Mouse (Mus musculus): Measurements from ENCODE around the gene Olfr96. TPM values are rescaled to one million over a fixed set of nuclear protein-coding genes. Genes with fewer than 3 reads are reported as not detected.
A peak's percentile ranks its signal among the peaks of the same experiment; 100 is the strongest.
"Not testable (repeated sequence)": the region's sequence is repeated elsewhere in the genome, so short reads cannot be mapped to it uniquely, and the experiment has no call there.

Olfr96 gene
- polyA plus RNA-seq, 1 experiment = not detected

DNA sequence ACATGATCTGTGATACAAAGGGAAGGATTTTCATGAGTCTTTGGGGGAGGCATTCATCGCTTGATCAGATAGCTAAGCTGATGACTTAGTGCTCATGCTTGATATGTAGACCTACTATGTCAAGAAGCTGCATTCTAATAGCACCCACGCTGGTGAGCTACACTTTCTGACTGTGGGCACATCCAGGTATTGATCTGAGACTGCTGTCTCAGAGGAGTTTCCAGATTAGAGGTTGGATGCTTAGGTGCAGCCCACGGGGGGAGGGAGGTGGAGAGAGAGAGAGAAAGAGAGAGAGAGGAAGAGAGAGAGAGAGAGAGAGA, 16.1 kb upstream of the Olfr96 start:
- Histone ChIP-seq H3K27me3 (replicated peaks) (peaks cover 24% of the 10 kb centered on the region), H3K4me1 (no peaks in the 10 kb centered on the region), H3K4me3 (replicated peaks) (no peak overlapping the region), H3K9me3 (no peaks in the 10 kb centered on the region), H3K36me3 (replicated peaks; ENCODE audit: low read length) (no peaks in the 10 kb centered on the region)
- no peak for TF ChIP-seq FLI1 (IDR thresholded peaks at IDR 0.05; ENCODE audit: low read length)
- no peak for TF ChIP-seq GATA1 (IDR thresholded peaks at IDR 0.05; ENCODE audit: borderline replicate concordance, low read length)

DNA sequence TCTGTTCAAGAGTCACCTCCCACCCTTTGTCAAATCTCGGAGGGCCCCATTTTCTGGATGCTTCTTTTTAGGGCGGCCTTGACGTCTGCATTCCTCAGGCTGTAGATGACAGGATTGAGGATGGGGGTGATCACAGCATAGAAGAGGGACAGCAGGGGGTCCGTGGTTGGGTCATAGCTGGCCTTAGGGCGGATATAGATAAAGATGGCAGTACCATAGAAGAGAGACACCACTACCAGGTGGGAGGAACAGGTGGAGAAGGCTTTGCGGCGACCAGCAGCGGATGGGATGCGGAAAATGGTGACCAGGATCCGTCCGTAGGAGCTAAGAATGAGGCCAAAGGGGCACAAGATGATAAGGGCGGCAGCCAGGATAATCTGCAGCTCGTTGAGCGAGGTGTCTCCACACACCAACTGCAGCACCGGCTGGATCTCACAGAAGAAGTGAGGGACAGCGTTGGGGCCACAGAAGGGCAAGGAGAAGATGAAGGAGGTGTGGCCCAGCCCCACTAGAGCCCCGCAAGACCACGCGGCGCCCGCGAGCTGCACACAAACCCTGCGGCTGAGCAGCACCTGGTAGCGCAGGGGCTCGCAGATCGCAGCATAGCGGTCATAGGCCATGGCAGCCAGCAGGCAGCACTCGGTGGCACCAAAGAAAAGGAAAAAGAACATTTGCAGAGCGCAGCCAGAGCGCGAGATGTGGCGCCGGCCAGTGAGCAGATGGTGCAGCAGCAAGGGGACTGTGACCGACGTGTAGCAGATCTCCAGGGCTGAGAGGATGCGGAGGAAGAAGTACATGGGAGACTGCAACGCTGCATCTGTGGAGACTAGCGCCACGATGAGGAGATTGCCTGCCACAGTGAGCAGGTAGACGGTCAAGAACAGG, 8.8 kb upstream of the Olfr96 start:
- Histone ChIP-seq H3K27me3 (replicated peaks) (peaks cover 15% of the 10 kb centered on the region), H3K4me3 (replicated peaks) (peak overlapping the region; percentile 51), H3K36me3 (replicated peaks; ENCODE audit: low read length) (no peaks in the 10 kb centered on the region), H3K4me1 (peaks cover 7% of the 10 kb centered on the region; the same call in 1 of the 2 replicates), H3K9me3 (peaks cover 5% of the 10 kb centered on the region; the same call in 1 of the 2 replicates)
- TF ChIP-seq GATA1 (IDR thresholded peaks at IDR 0.05; ENCODE audit: borderline replicate concordance, low read length) (no peak), FLI1 (IDR thresholded peaks at IDR 0.05; ENCODE audit: low read length) (no peak)

DNA sequence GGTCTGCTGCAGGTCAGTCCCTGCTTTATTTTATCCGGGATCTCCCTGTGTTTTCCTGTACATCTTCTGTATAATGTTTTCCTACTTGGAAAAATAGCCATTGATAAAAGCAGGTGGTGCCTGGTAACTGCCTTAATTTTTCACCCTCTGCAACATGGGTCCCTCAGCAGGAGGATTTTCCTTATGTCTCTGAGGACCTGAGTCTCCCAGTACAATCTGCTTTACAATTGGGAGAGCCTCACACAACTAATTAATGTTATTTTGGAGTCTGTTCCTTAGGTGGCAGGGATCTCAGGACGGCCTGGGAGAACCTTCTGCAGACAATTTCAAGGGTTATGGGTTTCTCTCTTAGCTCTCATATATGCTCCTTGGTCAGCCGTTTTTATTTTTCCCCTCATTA, 6.9 kb upstream of the Olfr96 start, which contains the start of gene Olfr95:
TSS of gene Olfr95 (minus strand) at position 101 of the 400 bp plus-strand sequence.
- Histone ChIP-seq H3K4me3 (replicated peaks) (no peak within 1 kb of the TSS), H3K4me1 (peaks cover 7% of the 10 kb centered on the region; the same call in 1 of the 2 replicates), H3K9me3 (peaks cover 5% of the 10 kb centered on the region; the same call in 1 of the 2 replicates), H3K27me3 (replicated peaks) (peaks cover 13% of the 10 kb centered on the region), H3K36me3 (replicated peaks; ENCODE audit: low read length) (no peaks in the 10 kb centered on the region)
- TF ChIP-seq GATA1 (IDR thresholded peaks at IDR 0.05; ENCODE audit: borderline replicate concordance, low read length) = no peak
- TF ChIP-seq FLI1 (IDR thresholded peaks at IDR 0.05; ENCODE audit: low read length) = no peak

DNA sequence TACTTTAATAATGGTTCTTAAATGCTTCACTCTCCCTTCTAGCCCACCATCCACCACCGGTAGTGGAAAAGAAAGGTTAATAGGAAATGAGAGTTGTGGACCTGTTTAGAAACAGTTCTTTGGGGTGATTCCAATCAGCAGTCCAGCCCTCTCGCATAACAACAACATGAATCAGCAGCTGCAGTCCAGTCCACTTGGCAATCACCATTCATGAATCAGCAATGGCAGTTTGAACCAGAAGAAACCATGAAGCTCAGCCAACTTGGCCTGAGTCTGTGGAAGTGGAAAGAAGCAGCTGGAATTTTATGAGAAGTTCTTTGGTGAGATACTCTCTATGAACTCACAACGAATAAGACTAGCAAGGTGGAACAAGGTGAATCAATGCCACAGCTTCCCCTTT, 1.5 kb upstream of the Olfr96 start:
- H3K9me3 ChIP-seq = no peaks in the 10 kb centered on the region
- TF ChIP-seq GATA1 (IDR thresholded peaks at IDR 0.05; ENCODE audit: borderline replicate concordance, low read length) (no peak), FLI1 (IDR thresholded peaks at IDR 0.05; ENCODE audit: low read length) (no peak)
- no peaks in the 10 kb centered on the region for H3K36me3 ChIP-seq (replicated peaks; ENCODE audit: low read length)
- no peaks in the 10 kb centered on the region for H3K4me1 ChIP-seq
- no peaks in the 10 kb centered on the region for H3K27me3 ChIP-seq (replicated peaks)
- no peak overlapping the region for H3K4me3 ChIP-seq (replicated peaks)

DNA sequence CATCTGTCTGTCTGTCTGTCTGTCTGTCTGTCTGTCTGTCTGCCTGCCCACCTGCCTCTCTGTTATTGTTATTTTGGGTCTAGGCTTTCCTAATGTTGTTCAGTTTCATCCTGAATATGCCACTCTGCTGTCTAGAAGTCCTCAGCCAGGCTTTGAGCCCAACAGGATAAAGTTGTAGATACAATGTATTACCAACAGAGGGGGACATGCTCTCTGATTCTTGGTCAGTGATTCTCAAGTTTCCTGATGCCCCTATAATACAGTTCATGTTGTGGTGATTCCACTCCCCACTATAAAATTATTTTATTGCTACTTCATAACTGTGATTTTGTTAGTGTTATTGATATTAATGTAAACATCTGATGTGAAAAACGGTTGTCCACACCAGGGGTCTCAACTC, 1.9 kb downstream of the Olfr96 start:
- Histone ChIP-seq H3K4me1 (no peaks in the 10 kb centered on the region), H3K9me3 (no peaks in the 10 kb centered on the region), H3K4me3 (replicated peaks) (no peak overlapping the region), H3K27me3 (replicated peaks) (no peaks in the 10 kb centered on the region), H3K36me3 (replicated peaks; ENCODE audit: low read length) (no peaks in the 10 kb centered on the region)
- TF ChIP-seq GATA1 (IDR thresholded peaks at IDR 0.05; ENCODE audit: borderline replicate concordance, low read length) (no peak), FLI1 (IDR thresholded peaks at IDR 0.05; ENCODE audit: low read length) (no peak)

DNA sequence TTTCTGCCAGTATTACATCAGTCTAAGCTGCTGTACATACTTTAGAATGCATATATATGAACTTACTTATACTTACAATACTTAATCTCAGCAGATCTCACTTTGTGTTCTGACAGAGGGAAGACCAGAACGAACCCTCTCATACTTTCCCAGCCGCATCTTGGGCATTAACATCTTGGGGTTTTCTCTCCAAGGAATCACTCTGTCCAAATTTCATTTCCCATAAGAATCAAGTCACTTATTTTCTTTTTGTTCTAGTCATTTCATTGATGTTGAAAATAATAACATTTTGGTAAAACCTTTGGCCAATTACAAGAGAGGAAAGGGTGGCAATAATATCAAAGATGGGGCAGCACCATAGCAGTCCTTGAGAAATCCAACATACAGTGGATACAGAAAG, 17.3 kb downstream of the Olfr96 start, which contains the start of gene Olfr97:
TSS of gene Olfr97 (minus strand) at position 101 of the 400 bp plus-strand sequence.
- H3K4me3 ChIP-seq (replicated peaks); H3K4me1 ChIP-seq; H3K36me3 ChIP-seq (replicated peaks; ENCODE audit: low read length); H3K27me3 ChIP-seq (replicated peaks): not testable (repeated sequence)
- H3K9me3 ChIP-seq = peaks cover 13% of the 10 kb centered on the region

DNA sequence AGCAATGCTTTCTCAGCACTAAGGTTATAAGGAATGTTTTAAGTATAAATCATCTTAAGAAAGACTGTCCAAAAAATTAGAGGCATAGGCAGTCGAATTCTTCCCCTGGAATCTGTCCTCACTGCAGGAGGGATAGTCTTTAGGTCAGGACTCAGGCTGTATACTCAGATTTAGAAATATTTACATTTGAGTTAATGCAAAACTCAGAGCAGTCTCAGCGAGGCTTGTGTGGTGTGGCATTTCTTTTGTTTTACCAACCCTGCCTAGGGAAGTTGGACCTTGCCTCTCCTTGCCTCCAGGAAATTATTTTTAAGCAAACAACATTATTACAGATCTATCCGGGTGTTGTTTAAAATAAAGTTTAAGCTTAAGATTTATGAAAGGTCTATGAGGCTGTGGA, 22.3 kb downstream of the Olfr96 start:
- H3K4me3 ChIP-seq (replicated peaks) = no peak overlapping the region
- no peaks in the 10 kb centered on the region for H3K27me3 ChIP-seq (replicated peaks)
- peaks cover 13% of the 10 kb centered on the region for H3K9me3 ChIP-seq
- TF ChIP-seq FLI1 (IDR thresholded peaks at IDR 0.05; ENCODE audit: low read length) = no peak
- TF ChIP-seq GATA1 (IDR thresholded peaks at IDR 0.05; ENCODE audit: borderline replicate concordance, low read length) = no peak
- H3K36me3 ChIP-seq (replicated peaks; ENCODE audit: low read length) = no peaks in the 10 kb centered on the region
- H3K4me1 ChIP-seq = no peaks in the 10 kb centered on the region

DNA sequence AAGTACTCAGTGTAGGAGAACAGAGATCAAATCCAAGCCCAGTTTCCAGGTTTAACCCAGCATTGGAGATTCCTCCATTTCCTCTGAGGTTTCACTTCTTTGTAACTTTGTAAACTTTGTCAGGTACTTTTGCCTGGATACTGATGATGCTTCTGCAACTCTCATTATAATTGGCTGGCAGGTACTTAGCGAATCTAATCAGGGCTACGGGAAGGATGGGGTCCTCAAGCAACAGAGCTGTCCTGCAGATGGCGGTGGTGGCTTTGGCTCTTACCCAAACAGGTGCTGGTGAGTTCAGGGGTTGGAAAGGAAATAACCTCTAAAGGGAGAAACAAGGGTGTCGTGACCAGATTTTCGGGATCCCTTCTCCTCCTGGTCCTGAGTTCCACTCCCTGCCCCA, 26.8 kb downstream of the Olfr96 start:
- H3K9me3 ChIP-seq = no peaks in the 10 kb centered on the region
- H3K4me3 ChIP-seq (replicated peaks) = no peak overlapping the region

DNA sequence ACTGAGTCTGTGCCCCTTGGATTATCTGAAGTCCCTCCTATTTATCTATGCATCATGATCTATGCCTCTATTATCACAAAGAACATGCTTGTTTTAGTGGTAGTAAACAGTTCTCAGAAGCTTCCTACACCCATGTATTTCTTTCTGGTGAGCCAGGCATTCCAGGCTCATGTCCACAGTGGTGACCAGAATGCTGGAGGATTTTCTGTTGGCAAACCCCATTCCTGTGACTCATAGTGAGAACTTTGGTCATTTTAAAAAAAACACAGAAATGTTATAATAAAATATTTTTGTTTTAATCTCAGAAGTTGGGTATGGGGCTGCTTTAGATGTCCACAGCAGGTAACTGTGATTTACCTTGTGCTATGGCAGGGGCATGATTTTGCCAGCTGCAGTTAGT, 29.5 kb downstream of the Olfr96 start:
- H3K36me3 ChIP-seq (replicated peaks; ENCODE audit: low read length) = no peaks in the 10 kb centered on the region
- no peaks in the 10 kb centered on the region for H3K9me3 ChIP-seq
- H3K27me3 ChIP-seq (replicated peaks) = no peaks in the 10 kb centered on the region
- no peak overlapping the region for H3K4me3 ChIP-seq (replicated peaks)
- H3K4me1 ChIP-seq = no peaks in the 10 kb centered on the region
- TF ChIP-seq FLI1 (IDR thresholded peaks at IDR 0.05; ENCODE audit: low read length) (no peak), GATA1 (IDR thresholded peaks at IDR 0.05; ENCODE audit: borderline replicate concordance, low read length) (no peak)

More for the DNA sequence above, 26.8 kb downstream of the Olfr96 start:
- Histone ChIP-seq H3K27me3 (replicated peaks) (no peaks in the 10 kb centered on the region), H3K4me1 (no peaks in the 10 kb centered on the region), H3K36me3 (replicated peaks; ENCODE audit: low read length) (no peaks in the 10 kb centered on the region)
- TF ChIP-seq FLI1 (IDR thresholded peaks at IDR 0.05; ENCODE audit: low read length) (no peak), GATA1 (IDR thresholded peaks at IDR 0.05; ENCODE audit: borderline replicate concordance, low read length) (no peak)

DNA sequence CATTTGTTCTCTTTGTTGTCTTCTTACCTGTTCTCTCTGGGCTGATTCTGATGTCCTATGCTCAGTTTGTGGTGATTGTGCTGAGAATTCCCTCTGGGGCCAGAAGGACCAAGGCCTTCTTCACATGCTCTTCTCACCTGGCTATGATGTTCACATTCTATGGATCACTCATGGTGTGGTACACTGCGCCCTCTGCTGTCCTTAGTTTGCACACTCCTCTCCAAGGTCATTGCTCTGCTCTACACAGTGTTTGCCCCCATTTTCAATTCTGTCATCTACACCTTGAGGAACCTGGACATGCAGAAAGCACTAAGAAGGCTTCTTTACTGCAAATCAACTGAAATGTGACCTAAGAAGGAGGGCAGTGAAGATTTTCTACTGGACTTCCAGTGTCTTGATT, 30.6 kb downstream of the Olfr96 start:
- Histone ChIP-seq H3K4me3 (replicated peaks) (no peak overlapping the region), H3K36me3 (replicated peaks; ENCODE audit: low read length) (no peaks in the 10 kb centered on the region), H3K27me3 (replicated peaks) (no peaks in the 10 kb centered on the region), H3K4me1 (no peaks in the 10 kb centered on the region), H3K9me3 (no peaks in the 10 kb centered on the region)
- no peak for TF ChIP-seq FLI1 (IDR thresholded peaks at IDR 0.05; ENCODE audit: low read length)
- no peak for TF ChIP-seq GATA1 (IDR thresholded peaks at IDR 0.05; ENCODE audit: borderline replicate concordance, low read length)
